Mouse (Mus musculus) cerebellum, adult 2 months (tissue): ENCODE measurements around the gene Cdpf1. TPM values are rescaled to one million over a fixed set of nuclear protein-coding genes. Genes with fewer than 3 reads are reported as not detected.

ENCODE experiments used
- DNase-seq, 2 experiments: peaks; one replicate each; pipeline ENCODE4 v3.0.0; 2021
- H3K27ac ChIP-seq: fragments of 200-500 bp; 2 replicates; pipeline ENCODE4 v1.5.1; 2012; ENCODE audit warnings: low read length, control low read depth, inconsistent platforms; ENCODE audit not compliant: insufficient read depth
- H3K27me3 ChIP-seq: fragments of 200-500 bp; 2 replicates; pipeline ENCODE4 v1.6.1; 2012; ENCODE audit warnings: inconsistent platforms, mild to moderate bottlenecking, low read length, moderate library complexity; ENCODE audit not compliant: control insufficient read depth, insufficient read depth
- H3K4me1 ChIP-seq: fragments of 200-500 bp; 2 replicates; pipeline ENCODE4 v1.6.1; 2011; ENCODE audit warnings: low read length; ENCODE audit not compliant: control insufficient read depth, insufficient read depth
- H3K4me3 ChIP-seq: fragments of 200-500 bp; replicated peaks from 2 replicates; pipeline ENCODE3; 2011; ENCODE audit warnings: mild to moderate bottlenecking, low read depth, low read length, control low read depth; ENCODE audit not compliant: insufficient read depth
- CTCF ChIP-seq: fragments of 200-500 bp; IDR thresholded peaks from 2 replicates; pipeline ENCODE4 v1.5.1; 2011; ENCODE audit warnings: low read depth, mild to moderate bottlenecking, control low read depth, low read length, moderate library complexity, borderline replicate concordance; ENCODE audit not compliant: insufficient read depth
- POLR2A ChIP-seq: fragments of 200-500 bp; IDR thresholded peaks from 2 replicates; pipeline ENCODE4 v1.6.1; 2011; ENCODE audit warnings: low read length, control low read depth, borderline replicate concordance; ENCODE audit not compliant: insufficient read depth
- WGBS: fragments of 180-500 bp; shearing (Covaris S2); methylation state at CpG from one replicate; pipeline ENCODE4 v1.1.7; 2018; 5-methylcytosine and 5-hydroxymethylcytosine counted together
- polyA plus RNA-seq: library from polyadenylated mRNA; depleted of rRNA; stranded (reverse); fragments of >200 nt; gene quantifications from 2 replicates; pipeline ENCODE4 v1.2.3, GENCODE M21; 2012

Gene Cdpf1
- polyA plus RNA-seq, 1 experiment = 21.6 TPM

- H3K4me3 ChIP-seq = peak within 1 kb of the TSS; percentile 56
- peaks cover 3% of the 10 kb centered on the region; the same call in 1 of the 2 replicates for H3K4me1 ChIP-seq
- no peak within 1 kb of the TSS for H3K27ac ChIP-seq
- no peak for TF ChIP-seq POLR2A
- no peak for TF ChIP-seq CTCF
- no peaks in the 10 kb centered on the region for H3K27me3 ChIP-seq
- DNase-seq = peak; percentile 61 to 71
- 2% methylated on average over 65 of the region's 65 CpGs for WGBS
Observed at GRCm38 (mm10) chr15:85821203-85822010, 9.9 kb upstream of the Cdpf1 start, which contains the start of gene Pkdrej. Gene Pkdrej (minus strand): TSS chr15:85821734.

DNA sequence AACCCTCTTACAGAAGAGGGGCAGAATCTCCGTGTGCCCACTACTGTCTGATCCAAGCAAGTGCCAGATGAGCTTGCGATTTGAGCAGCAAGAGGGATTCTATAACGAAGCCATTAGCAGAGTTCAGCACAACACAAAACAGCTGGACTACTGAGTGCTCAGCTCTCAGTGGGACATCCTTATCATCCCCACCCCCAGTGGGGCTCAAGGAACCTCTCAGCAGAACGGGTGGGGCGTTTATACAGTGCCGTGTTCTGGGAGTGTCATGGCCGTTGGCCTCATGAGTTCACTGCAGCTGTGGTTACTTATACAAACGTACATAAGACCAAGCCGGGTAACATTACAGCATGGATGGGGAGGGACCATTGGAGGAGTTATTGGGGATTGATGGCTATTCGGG lies 1.9 kb upstream of the Cdpf1 start:
- Histone ChIP-seq H3K4me1 (no peaks in the 10 kb centered on the region; the same call in 1 of the 2 replicates), H3K4me3 (no peak overlapping the region), H3K27me3 (no peaks in the 10 kb centered on the region), H3K27ac (no peak overlapping the region)
- no peak for DNase-seq
- 74% methylated on average over 10 of the region's 10 CpGs for WGBS
- TF ChIP-seq POLR2A = no peak
- no peak for TF ChIP-seq CTCF

DNA sequence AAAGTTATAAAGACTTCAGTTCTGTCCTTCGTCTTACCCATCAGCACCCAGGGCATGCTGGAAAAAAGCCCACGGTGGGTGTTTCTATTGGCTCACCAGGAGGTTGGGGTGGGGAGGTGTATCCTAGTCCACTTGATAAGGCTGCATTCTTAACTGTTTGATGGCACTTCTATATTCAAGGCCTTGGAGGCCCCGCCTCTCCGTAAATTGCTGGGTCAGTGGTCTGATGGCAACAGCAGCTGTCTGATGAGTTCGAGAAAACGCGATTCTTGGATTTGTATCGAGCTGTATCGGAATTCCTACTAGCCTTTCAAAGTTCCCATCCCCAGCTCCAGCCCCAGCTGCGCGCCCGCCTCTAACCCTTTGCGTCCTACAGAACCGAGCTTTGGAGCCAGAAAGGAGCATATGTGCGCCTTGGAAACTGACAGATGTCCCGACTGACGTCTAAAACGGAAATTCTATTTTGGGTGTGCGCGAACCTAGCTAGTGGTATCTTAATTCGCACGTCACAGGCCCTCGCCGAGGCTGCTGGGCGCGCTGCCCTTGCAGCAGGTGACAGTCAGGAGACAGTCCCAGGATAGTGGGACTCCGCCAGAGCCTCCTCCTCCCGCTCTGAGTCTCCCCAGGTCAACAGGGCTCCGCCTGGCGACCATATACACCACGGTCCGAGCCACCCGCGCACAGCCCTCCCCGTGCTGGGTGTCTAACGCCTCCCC lies 533 bp downstream of the Cdpf1 start:
- Histone ChIP-seq H3K4me3 (peak overlapping the region; percentile 89), H3K27ac (peak overlapping the region; percentile 75), H3K27me3 (no peaks in the 10 kb centered on the region), H3K4me1 (no peaks in the 10 kb centered on the region; the same call in 1 of the 2 replicates)
- TF ChIP-seq CTCF = 0 out of 2 replicates have a peak, but pooled peaks have one; percentile 5
- no peak for TF ChIP-seq POLR2A
- 2% methylated on average over 36 of the region's 36 CpGs for WGBS
- peak; percentile 93 to 96 for DNase-seq

DNA sequence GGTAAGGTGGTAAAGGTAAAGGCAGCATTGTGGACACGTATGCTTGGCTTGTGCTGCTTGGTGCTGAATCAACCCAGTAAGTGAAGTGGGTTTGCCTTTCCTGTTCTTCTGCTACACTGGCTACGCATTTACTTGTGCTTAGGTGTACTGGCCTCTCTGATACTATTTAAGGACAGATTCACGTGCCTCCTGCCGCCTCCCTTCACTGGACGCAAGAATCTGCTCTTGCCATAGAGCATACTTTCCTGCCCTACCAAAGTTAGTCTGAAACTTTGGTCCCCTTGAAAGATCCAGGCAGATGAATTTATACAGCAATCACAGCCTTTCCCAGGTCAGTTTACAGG lies 1.1 kb downstream of the Cdpf1 start:
- TF ChIP-seq CTCF (no peak), POLR2A (no peak)
- no peaks in the 10 kb centered on the region; the same call in 1 of the 2 replicates for H3K4me1 ChIP-seq
- peak in 1 of 2 experiments; percentile 28 for DNase-seq
- H3K27me3 ChIP-seq = no peaks in the 10 kb centered on the region
- H3K4me3 ChIP-seq = no peak overlapping the region
- peak overlapping the region; percentile 75; the same call in 1 of the 2 replicates for H3K27ac ChIP-seq
- WGBS = 60% methylated on average over 5 of the region's 5 CpGs

DNA sequence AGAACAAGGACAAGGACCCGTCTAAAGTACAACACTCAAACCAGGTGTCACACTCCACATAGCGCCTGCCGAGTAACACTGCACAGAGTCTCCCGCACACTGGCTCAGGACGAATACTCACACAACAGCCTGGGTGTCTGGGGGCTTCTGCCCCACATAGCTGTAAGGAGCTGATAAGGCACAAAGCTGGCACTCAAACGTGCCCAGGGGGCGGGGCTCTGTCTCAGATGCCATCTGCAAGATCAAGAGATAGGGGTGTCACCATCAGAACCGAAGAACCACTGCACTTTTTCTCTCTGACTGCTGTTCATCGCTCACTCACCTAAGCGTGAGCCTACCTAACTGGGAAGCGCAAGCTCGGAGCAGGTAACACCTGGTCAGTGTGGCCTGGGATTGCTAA lies 2.4 kb downstream of the Cdpf1 start:
- TF ChIP-seq POLR2A (no peak), CTCF (no peak)
- no peak for DNase-seq
- no peaks in the 10 kb centered on the region; the same call in 1 of the 2 replicates for H3K4me1 ChIP-seq
- H3K4me3 ChIP-seq = no peak overlapping the region
- 89% methylated on average over 12 of the region's 12 CpGs for WGBS
- H3K27ac ChIP-seq = no peak overlapping the region
- H3K27me3 ChIP-seq = no peaks in the 10 kb centered on the region

- Histone ChIP-seq H3K27ac (no peak overlapping the region), H3K27me3 (no peaks in the 10 kb centered on the region), H3K4me1 (no peaks in the 10 kb centered on the region; the same call in 1 of the 2 replicates), H3K4me3 (no peak overlapping the region)
- DNase-seq = peak in 1 of 2 experiments; percentile 27
- 43% methylated on average over 8 of the region's 8 CpGs for WGBS
- TF ChIP-seq CTCF = no peak; the same call in 1 of the 2 replicates
- no peak for TF ChIP-seq POLR2A
Observed at GRCm38 (mm10) chr15:85808434-85808833, 3.1 kb downstream of the Cdpf1 start.

- TF ChIP-seq CTCF = no peak
Observed at GRCm38 (mm10) chr15:85808031-85808430, 3.5 kb downstream of the Cdpf1 start.

More at GRCm38 (mm10) chr15:85808031-85808430, 3.5 kb downstream of the Cdpf1 start:
- 81% methylated on average over 6 of the region's 6 CpGs for WGBS
- H3K4me3 ChIP-seq = no peak overlapping the region
- no peak for DNase-seq
- no peak overlapping the region for H3K27ac ChIP-seq
- no peaks in the 10 kb centered on the region for H3K27me3 ChIP-seq
- H3K4me1 ChIP-seq = no peaks in the 10 kb centered on the region; the same call in 1 of the 2 replicates
